Mouse (Mus musculus): ENCODE results near the gene Abhd8. TPM values are rescaled to one million over a fixed set of nuclear protein-coding genes. Genes with fewer than 3 reads are reported as not detected.

Gene Abhd8
- polyA plus RNA-seq, 1 experiment from 2014 or later: 182 TPM

DNA sequence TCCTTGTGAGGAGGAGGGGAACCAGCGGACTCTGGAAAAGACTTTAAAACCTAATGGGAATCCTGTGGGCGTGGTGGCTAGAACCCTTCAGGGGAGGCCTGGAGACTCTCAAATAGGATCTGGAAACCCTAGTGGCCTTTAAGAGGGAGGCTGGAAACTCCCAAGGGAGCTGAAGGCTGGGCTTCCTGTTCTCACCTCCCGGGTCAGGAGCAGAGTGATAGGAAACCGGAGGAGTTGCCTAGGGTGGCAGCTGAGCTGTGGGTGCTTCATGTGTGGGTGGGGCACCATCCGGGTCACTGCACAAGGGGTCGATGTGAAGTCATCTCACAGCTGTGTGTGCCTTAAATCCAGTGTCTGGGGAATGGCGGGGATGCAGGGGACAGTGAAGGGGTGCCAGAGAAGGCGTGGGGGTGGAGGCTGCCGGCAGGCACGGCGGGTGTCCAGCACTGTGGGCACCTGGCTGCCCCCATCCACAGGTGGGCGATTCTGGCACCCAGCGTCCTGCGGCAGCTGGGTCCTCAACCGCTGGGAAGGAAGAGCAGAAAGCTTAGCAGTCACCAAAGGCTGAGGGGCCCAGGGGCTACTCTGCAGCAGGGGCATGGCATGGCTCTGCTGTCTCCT lies 34.5 kb upstream of the Abhd8 start:
- Histone ChIP-seq H3K4me2 (ENCODE audit: low read length) (no peak overlapping the region), H3K27ac (ENCODE audit: low read depth, low read length) (no peak overlapping the region), H3K4me1 (ENCODE audit: control insufficient read depth, insufficient read depth, low read depth, low read length) (peaks cover 6% of the 10 kb centered on the region), H3K36me3 (ENCODE audit: control insufficient read depth, insufficient read depth, low read length) (peaks cover 5% of the 10 kb centered on the region), H3K9ac (ENCODE audit: low read depth, low read length) (no peak overlapping the region), H3K4me3 (ENCODE audit: low read length) (no peak overlapping the region), H3K9me3 (ENCODE audit: control insufficient read depth, low read length) (no peaks in the 10 kb centered on the region), H3K27me3 (replicated peaks; ENCODE audit: control insufficient read depth, insufficient read depth, low read length) (no peaks in the 10 kb centered on the region)
- 34% methylated on average over 12 of the region's 15 CpGs for WGBS
- no peak for ATAC-seq

DNA sequence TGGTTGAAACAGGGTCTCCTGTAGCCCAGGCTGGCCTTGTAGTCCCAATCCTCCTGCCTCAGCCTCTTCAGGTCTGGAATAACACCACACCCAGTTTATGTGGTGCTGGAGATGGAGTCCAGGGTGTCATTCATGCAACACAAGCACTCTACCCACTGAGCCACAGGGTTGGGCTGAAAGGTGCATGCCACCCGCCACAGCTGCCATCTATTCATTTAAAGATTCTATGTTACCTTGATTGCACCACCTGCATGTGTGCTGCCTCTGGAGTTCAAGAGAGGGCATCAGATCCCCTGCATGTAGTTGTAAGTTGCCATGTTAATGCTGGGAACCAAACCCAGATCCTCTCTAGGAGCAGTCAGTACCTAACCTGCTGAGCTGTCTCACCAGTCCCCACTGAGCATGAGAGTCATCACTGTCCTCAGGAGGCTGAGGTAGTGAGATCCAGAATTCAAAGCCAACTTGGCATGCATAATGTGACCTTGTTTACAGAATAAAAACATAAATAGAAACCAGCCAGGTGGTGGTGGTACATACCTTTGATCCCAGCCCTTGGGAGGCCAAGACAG lies 33.7 kb upstream of the Abhd8 start:
- Histone ChIP-seq H3K27ac (ENCODE audit: low read depth, low read length) (0 out of 2 replicates have a peak overlapping the region, but pooled peaks have one; percentile 17), H3K4me1 (ENCODE audit: control insufficient read depth, insufficient read depth, low read depth, low read length) (peaks cover 6% of the 10 kb centered on the region), H3K4me2 (ENCODE audit: low read length) (no peak overlapping the region), H3K4me3 (ENCODE audit: low read length) (no peak overlapping the region), H3K36me3 (ENCODE audit: control insufficient read depth, insufficient read depth, low read length) (peaks cover 13% of the 10 kb centered on the region), H3K9ac (ENCODE audit: low read depth, low read length) (no peak overlapping the region), H3K27me3 (replicated peaks; ENCODE audit: control insufficient read depth, insufficient read depth, low read length) (no peaks in the 10 kb centered on the region), H3K9me3 (ENCODE audit: control insufficient read depth, low read length) (no peaks in the 10 kb centered on the region)
- ATAC-seq: no peak
- WGBS: 100% methylated on average over 1 of the region's 1 CpGs

GRCm38 (mm10) chr8:71496481-71496880 lies 33.0 kb upstream of the Abhd8 start:
- Histone ChIP-seq H3K36me3 (ENCODE audit: control insufficient read depth, insufficient read depth, low read length) (peaks cover 17% of the 10 kb centered on the region), H3K9ac (ENCODE audit: low read depth, low read length) (no peak overlapping the region), H3K27me3 (replicated peaks; ENCODE audit: control insufficient read depth, insufficient read depth, low read length) (no peaks in the 10 kb centered on the region), H3K27ac (ENCODE audit: low read depth, low read length) (no peak overlapping the region), H3K4me2 (ENCODE audit: low read length) (no peak overlapping the region), H3K4me1 (ENCODE audit: control insufficient read depth, insufficient read depth, low read depth, low read length) (peaks cover 6% of the 10 kb centered on the region), H3K9me3 (ENCODE audit: control insufficient read depth, low read length) (no peaks in the 10 kb centered on the region), H3K4me3 (ENCODE audit: low read length) (no peak overlapping the region)
- no peak for ATAC-seq
- WGBS: 40% methylated on average over 11 of the region's 11 CpGs

DNA sequence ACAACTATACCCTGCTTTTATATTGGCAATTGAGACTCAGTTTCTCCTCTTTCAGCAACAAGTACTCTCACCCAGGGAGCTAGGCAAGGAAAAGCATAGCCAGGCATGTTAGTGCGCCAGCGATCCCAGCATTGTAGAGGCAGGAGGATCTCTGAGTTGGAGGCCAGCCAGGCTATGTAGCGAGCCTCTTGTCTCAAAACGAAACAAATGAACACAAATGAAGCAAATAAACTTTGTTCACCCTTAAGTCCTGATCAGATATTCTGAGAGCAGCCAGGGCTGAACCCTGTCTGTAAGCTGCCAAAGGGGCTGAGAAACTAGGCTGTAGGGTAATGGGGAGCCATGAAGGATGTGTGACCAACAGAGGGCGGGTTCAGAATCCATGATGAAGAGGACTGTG lies 32.4 kb upstream of the Abhd8 start:
- no peak overlapping the region for H3K4me3 ChIP-seq (ENCODE audit: low read length)
- H3K9me3 ChIP-seq (ENCODE audit: control insufficient read depth, low read length): no peaks in the 10 kb centered on the region
- H3K27ac ChIP-seq (ENCODE audit: low read depth, low read length): no peak overlapping the region
- WGBS: 84% methylated on average over 5 of the region's 5 CpGs
- peaks cover 18% of the 10 kb centered on the region for H3K36me3 ChIP-seq (ENCODE audit: control insufficient read depth, insufficient read depth, low read length)
- no peak for ATAC-seq
- H3K4me2 ChIP-seq (ENCODE audit: low read length): no peak overlapping the region
- no peak overlapping the region for H3K9ac ChIP-seq (ENCODE audit: low read depth, low read length)
- H3K4me1 ChIP-seq (ENCODE audit: control insufficient read depth, insufficient read depth, low read depth, low read length): peaks cover 6% of the 10 kb centered on the region
- H3K27me3 ChIP-seq (replicated peaks; ENCODE audit: control insufficient read depth, insufficient read depth, low read length): no peaks in the 10 kb centered on the region

DNA sequence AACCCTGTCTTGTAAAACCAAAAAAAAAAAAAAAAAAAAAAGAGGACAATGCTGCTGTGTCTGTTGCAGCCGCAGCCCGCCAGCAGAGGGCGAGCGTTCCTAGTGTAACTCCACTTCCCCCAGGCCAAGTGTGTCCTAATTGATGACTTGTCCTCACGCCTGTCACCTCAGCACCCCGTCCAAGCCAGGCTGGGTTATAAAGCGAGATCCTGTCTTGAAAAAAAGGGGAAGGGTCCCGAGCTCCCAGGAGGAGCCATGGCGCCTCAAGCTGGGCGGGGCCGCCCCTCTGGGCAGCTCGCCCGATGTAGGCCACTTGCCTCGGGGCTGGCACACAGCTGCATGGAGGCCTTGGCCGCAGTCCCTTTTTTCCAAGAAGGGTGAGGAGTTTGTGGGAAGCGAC lies 31.6 kb upstream of the Abhd8 start:
- H3K4me2 ChIP-seq (ENCODE audit: low read length): peak overlapping the region; percentile 20
- H3K4me3 ChIP-seq (ENCODE audit: low read length): no peak overlapping the region
- peaks cover 20% of the 10 kb centered on the region for H3K36me3 ChIP-seq (ENCODE audit: control insufficient read depth, insufficient read depth, low read length)
- H3K27me3 ChIP-seq (replicated peaks; ENCODE audit: control insufficient read depth, insufficient read depth, low read length): no peaks in the 10 kb centered on the region
- WGBS: 13% methylated on average over 16 of the region's 16 CpGs
- no peak overlapping the region for H3K27ac ChIP-seq (ENCODE audit: low read depth, low read length)
- H3K4me1 ChIP-seq (ENCODE audit: control insufficient read depth, insufficient read depth, low read depth, low read length): peaks cover 8% of the 10 kb centered on the region
- ATAC-seq: peak; percentile 76
- H3K9me3 ChIP-seq (ENCODE audit: control insufficient read depth, low read length): no peaks in the 10 kb centered on the region
- no peak overlapping the region for H3K9ac ChIP-seq (ENCODE audit: low read depth, low read length)

DNA sequence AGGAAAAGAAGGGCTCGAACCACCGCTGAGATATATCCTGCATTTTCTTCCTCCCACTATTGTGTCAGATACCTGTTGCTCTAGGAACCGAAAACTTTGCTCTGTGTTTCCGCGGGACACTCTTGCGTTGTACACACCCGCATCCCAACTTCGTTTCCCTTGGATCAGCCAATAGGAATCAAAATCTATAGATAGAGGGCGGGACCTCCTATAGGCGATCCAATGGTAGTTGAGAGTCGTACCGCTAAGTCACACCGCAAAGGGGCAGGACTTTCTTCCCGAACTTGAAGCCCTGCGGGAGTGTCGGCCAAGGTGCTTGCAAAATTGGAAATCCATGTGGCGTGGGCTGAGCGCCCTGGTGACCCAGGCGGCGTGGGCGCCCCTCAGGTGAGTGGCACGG lies 25.0 kb upstream of the Abhd8 start:
- Histone ChIP-seq H3K36me3 (ENCODE audit: control insufficient read depth, insufficient read depth, low read length) (peaks cover 21% of the 10 kb centered on the region), H3K27me3 (replicated peaks; ENCODE audit: control insufficient read depth, insufficient read depth, low read length) (no peaks in the 10 kb centered on the region), H3K9ac (ENCODE audit: low read depth, low read length) (peak overlapping the region; percentile 74), H3K4me3 (ENCODE audit: low read length) (peak overlapping the region; percentile 59), H3K4me1 (ENCODE audit: control insufficient read depth, insufficient read depth, low read depth, low read length) (peaks cover 31% of the 10 kb centered on the region), H3K27ac (ENCODE audit: low read depth, low read length) (0 out of 2 replicates have a peak overlapping the region, but pooled peaks have one; percentile 79), H3K4me2 (ENCODE audit: low read length) (peak overlapping the region; percentile 98), H3K9me3 (ENCODE audit: control insufficient read depth, low read length) (no peaks in the 10 kb centered on the region)
- WGBS: under 1% methylated on average over 22 of the region's 22 CpGs
- ATAC-seq: peak; percentile 87

GRCm38 (mm10) chr8:71487691-71488445 lies 24.4 kb upstream of the Abhd8 start, which contains the start of gene Gtpbp3:
TSS of gene Gtpbp3 (plus strand) at chr8:71488103.
- under 1% methylated on average over 33 of the region's 33 CpGs for WGBS
- Histone ChIP-seq H3K4me2 (ENCODE audit: low read length) (peak within 1 kb of the TSS; percentile 98), H3K36me3 (ENCODE audit: control insufficient read depth, insufficient read depth, low read length) (peaks cover 21% of the 10 kb centered on the region), H3K9ac (ENCODE audit: low read depth, low read length) (peak within 1 kb of the TSS; percentile 74), H3K27ac (ENCODE audit: low read depth, low read length) (peak within 1 kb of the TSS; percentile 79), H3K9me3 (ENCODE audit: control insufficient read depth, low read length) (no peaks in the 10 kb centered on the region), H3K4me3 (ENCODE audit: low read length) (peak within 1 kb of the TSS; percentile 59), H3K27me3 (replicated peaks; ENCODE audit: control insufficient read depth, insufficient read depth, low read length) (no peaks in the 10 kb centered on the region), H3K4me1 (ENCODE audit: control insufficient read depth, insufficient read depth, low read depth, low read length) (peaks cover 31% of the 10 kb centered on the region)
- ATAC-seq: peak; percentile 44

DNA sequence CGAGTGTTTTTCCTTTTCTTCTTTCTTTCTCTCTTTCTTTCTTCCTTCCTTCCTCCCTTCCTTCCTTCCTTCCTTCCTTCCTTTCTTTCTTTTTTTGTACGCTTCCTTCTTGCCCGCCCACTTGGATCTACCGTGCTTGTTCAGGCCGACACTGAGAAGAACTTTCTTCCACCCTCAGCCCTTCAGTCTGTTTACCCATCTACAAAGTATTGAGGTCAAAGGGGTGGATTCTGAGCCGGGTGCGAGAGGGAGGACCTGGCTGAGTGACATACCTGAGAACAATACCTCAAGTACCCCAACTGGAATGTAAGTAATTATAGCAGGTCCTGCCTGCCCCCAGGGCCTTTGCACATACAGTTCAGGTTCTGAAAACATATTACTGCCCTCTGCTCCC lies 22.7 kb upstream of the Abhd8 start:
- peak overlapping the region; percentile 3; the same call in 1 of the 2 replicates for H3K27ac ChIP-seq (ENCODE audit: low read depth, low read length)
- ATAC-seq: no peak
- H3K4me2 ChIP-seq (ENCODE audit: low read length): peak overlapping the region; percentile 84
- H3K36me3 ChIP-seq (ENCODE audit: control insufficient read depth, insufficient read depth, low read length): peaks cover 12% of the 10 kb centered on the region
- H3K4me3 ChIP-seq (ENCODE audit: low read length): peak overlapping the region; percentile 88
- peak overlapping the region; percentile 44; the same call in 1 of the 2 replicates for H3K9ac ChIP-seq (ENCODE audit: low read depth, low read length)
- no peaks in the 10 kb centered on the region for H3K9me3 ChIP-seq (ENCODE audit: control insufficient read depth, low read length)
- no peaks in the 10 kb centered on the region for H3K27me3 ChIP-seq (replicated peaks; ENCODE audit: control insufficient read depth, insufficient read depth, low read length)
- WGBS: 13% methylated on average over 7 of the region's 7 CpGs
- peaks cover 31% of the 10 kb centered on the region for H3K4me1 ChIP-seq (ENCODE audit: control insufficient read depth, insufficient read depth, low read depth, low read length)

Data from hindbrain, embryonic 16.5 days (tissue).